Mouse (Mus musculus): ENCODE data around the gene Bcor. TPM values are rescaled to one million over a fixed set of nuclear protein-coding genes. Genes with fewer than 3 reads are reported as not detected.

Bcor gene
- polyA plus RNA-seq, 1 experiment from 2014 or later = 18.1 TPM

- Histone ChIP-seq H3K27me3 (peaks cover 81% of the 10 kb centered on the region), H3K4me1 (replicated peaks) (peaks cover 25% of the 10 kb centered on the region), H3K9ac (peak overlapping the region; percentile 56), H3K36me3 (no peaks in the 10 kb centered on the region), H3K4me2 (peak overlapping the region; percentile 56), H3K9me3 (no peaks in the 10 kb centered on the region), H3K27ac (no peak overlapping the region), H3K4me3 (peak overlapping the region; percentile 31)
- 2% methylated on average over 43 of the region's 51 CpGs for WGBS
- no peak for ATAC-seq (ENCODE audit: low FRiP score)
Observed at GRCm38 (mm10) chrX:12140086-12140740, 19.9 kb downstream of the Bcor start.

- ATAC-seq (ENCODE audit: low FRiP score) = no peak
- Histone ChIP-seq H3K4me2 (no peak overlapping the region), H3K4me1 (replicated peaks) (peaks cover 42% of the 10 kb centered on the region), H3K9ac (no peak overlapping the region), H3K9me3 (no peaks in the 10 kb centered on the region), H3K36me3 (no peaks in the 10 kb centered on the region), H3K27ac (no peak overlapping the region), H3K4me3 (no peak overlapping the region), H3K27me3 (peaks cover 90% of the 10 kb centered on the region)
- WGBS = 13% methylated on average over 7 of the region's 7 CpGs
Observed at GRCm38 (mm10) chrX:12138266-12138665, 21.9 kb downstream of the Bcor start.

- peak overlapping the region; percentile 39 for H3K4me3 ChIP-seq
- ATAC-seq (ENCODE audit: low FRiP score) = peak; percentile 11; the same call in 1 of the 2 replicates
- peak overlapping the region; percentile 71 for H3K9ac ChIP-seq
- peak overlapping the region; percentile 93 for H3K27ac ChIP-seq
- peaks cover 92% of the 10 kb centered on the region for H3K27me3 ChIP-seq
- 1% methylated on average over 25 of the region's 25 CpGs for WGBS
- H3K9me3 ChIP-seq = no peaks in the 10 kb centered on the region
- no peaks in the 10 kb centered on the region for H3K36me3 ChIP-seq
- H3K4me1 ChIP-seq (replicated peaks) = peaks cover 42% of the 10 kb centered on the region
- peak overlapping the region; percentile 65 for H3K4me2 ChIP-seq
Observed at GRCm38 (mm10) chrX:12137121-12137521, 23.0 kb downstream of the Bcor start.

- ATAC-seq (ENCODE audit: low FRiP score) = 0 out of 2 replicates have a peak, but pooled peaks have one; percentile 4
Observed at GRCm38 (mm10) chrX:12136261-12137101, 23.7 kb downstream of the Bcor start.

GRCm38 (mm10) chrX:12135121-12136111 lies 24.7 kb downstream of the Bcor start:
- 2% methylated on average over 44 of the region's 75 CpGs for WGBS
- H3K36me3 ChIP-seq = no peaks in the 10 kb centered on the region
- peak overlapping the region; percentile 65 for H3K4me2 ChIP-seq
- H3K27me3 ChIP-seq = peaks cover 94% of the 10 kb centered on the region
- peak; percentile 48 for ATAC-seq (ENCODE audit: low FRiP score)
- H3K9ac ChIP-seq = peak overlapping the region; percentile 71
- peaks cover 50% of the 10 kb centered on the region for H3K4me1 ChIP-seq (replicated peaks)
- H3K4me3 ChIP-seq = peak overlapping the region; percentile 39
- no peaks in the 10 kb centered on the region for H3K9me3 ChIP-seq
- peak overlapping the region; percentile 93 for H3K27ac ChIP-seq

More at GRCm38 (mm10) chrX:12136261-12137101, 23.7 kb downstream of the Bcor start:
- WGBS = 4% methylated on average over 48 of the region's 50 CpGs
- peaks cover 92% of the 10 kb centered on the region for H3K27me3 ChIP-seq
- peak overlapping the region; percentile 71 for H3K9ac ChIP-seq
- H3K4me3 ChIP-seq = peak overlapping the region; percentile 39
- H3K27ac ChIP-seq = peak overlapping the region; percentile 93
- peak overlapping the region; percentile 65 for H3K4me2 ChIP-seq
- no peaks in the 10 kb centered on the region for H3K36me3 ChIP-seq
- H3K9me3 ChIP-seq = no peaks in the 10 kb centered on the region
- H3K4me1 ChIP-seq (replicated peaks) = peaks cover 42% of the 10 kb centered on the region

GRCm38 (mm10) chrX:12134541-12134940 lies 25.6 kb downstream of the Bcor start:
- Histone ChIP-seq H3K36me3 (no peaks in the 10 kb centered on the region), H3K27ac (peak overlapping the region; percentile 93; the same call in 1 of the 2 replicates), H3K27me3 (peaks cover 94% of the 10 kb centered on the region), H3K9me3 (no peaks in the 10 kb centered on the region), H3K4me2 (peak overlapping the region; percentile 65), H3K4me3 (peak overlapping the region; percentile 39), H3K9ac (peak overlapping the region; percentile 71; the same call in 1 of the 2 replicates), H3K4me1 (replicated peaks) (peaks cover 52% of the 10 kb centered on the region)
- no peak for ATAC-seq (ENCODE audit: low FRiP score)
- WGBS = 3% methylated on average over 19 of the region's 19 CpGs

GRCm38 (mm10) chrX:12133836-12134431 lies 26.2 kb downstream of the Bcor start:
- peak overlapping the region; percentile 66; the same call in 1 of the 2 replicates for H3K27ac ChIP-seq
- peak overlapping the region; percentile 53; the same call in 1 of the 2 replicates for H3K9ac ChIP-seq
- H3K9me3 ChIP-seq = no peaks in the 10 kb centered on the region
- peak overlapping the region; percentile 39 for H3K4me3 ChIP-seq
- WGBS = 2% methylated on average over 14 of the region's 21 CpGs
- H3K36me3 ChIP-seq = no peaks in the 10 kb centered on the region
- H3K27me3 ChIP-seq = peaks cover 94% of the 10 kb centered on the region
- ATAC-seq (ENCODE audit: low FRiP score) = no peak
- peaks cover 58% of the 10 kb centered on the region for H3K4me1 ChIP-seq (replicated peaks)
- peak overlapping the region; percentile 65 for H3K4me2 ChIP-seq

- H3K4me2 ChIP-seq = peak overlapping the region; percentile 65
- peaks cover 93% of the 10 kb centered on the region for H3K27me3 ChIP-seq
- H3K9ac ChIP-seq = peak overlapping the region; percentile 53; the same call in 1 of the 2 replicates
- peaks cover 61% of the 10 kb centered on the region for H3K4me1 ChIP-seq (replicated peaks)
- H3K4me3 ChIP-seq = peak overlapping the region; percentile 30
- H3K27ac ChIP-seq = peak overlapping the region; percentile 66; the same call in 1 of the 2 replicates
- H3K36me3 ChIP-seq = no peaks in the 10 kb centered on the region
- H3K9me3 ChIP-seq = no peaks in the 10 kb centered on the region
- no peak for ATAC-seq (ENCODE audit: low FRiP score)
- 3% methylated on average over 38 of the region's 49 CpGs for WGBS
Observed at GRCm38 (mm10) chrX:12133178-12133835, 26.8 kb downstream of the Bcor start.

GRCm38 (mm10) chrX:12132541-12133177 lies 27.5 kb downstream of the Bcor start:
- peak overlapping the region; percentile 65; the same call in 1 of the 2 replicates for H3K4me2 ChIP-seq

More at GRCm38 (mm10) chrX:12132541-12133177, 27.5 kb downstream of the Bcor start:
- Histone ChIP-seq H3K4me3 (no peak overlapping the region), H3K9me3 (no peaks in the 10 kb centered on the region), H3K36me3 (no peaks in the 10 kb centered on the region), H3K27me3 (peaks cover 93% of the 10 kb centered on the region), H3K27ac (no peak overlapping the region), H3K9ac (no peak overlapping the region), H3K4me1 (replicated peaks) (peaks cover 54% of the 10 kb centered on the region)
- WGBS = 35% methylated on average over 8 of the region's 8 CpGs
- ATAC-seq (ENCODE audit: low FRiP score) = no peak

Data from hindbrain, embryonic 13.5 days (tissue).